Mouse (Mus musculus): ENCODE data around the gene Phldb2. TPM values are rescaled to one million over a fixed set of nuclear protein-coding genes. Genes with fewer than 3 reads are reported as not detected.

The Phldb2 gene
- total and polyA plus RNA-seq, 3 experiments, result 0.55 TPM; not detected in 2

- Histone ChIP-seq H3K36me3 (replicated peaks) (no peaks in the 10 kb centered on the region), H3K4me1 (ENCODE audit: insufficient read depth, low read depth, low read length) (no peaks in the 10 kb centered on the region), H3K4me3 (ENCODE audit: low read depth, low read length) (no peak overlapping the region), H3K27me3 (ENCODE audit: insufficient read depth, low read length) (no peaks in the 10 kb centered on the region), H3K9me3 (replicated peaks) (peaks cover 7% of the 10 kb centered on the region)
- no peak for TF ChIP-seq GATA1 (IDR thresholded peaks at IDR 0.05; ENCODE audit: borderline replicate concordance, low read length)
- TF ChIP-seq CTCF (IDR thresholded peaks at IDR 0.05; ENCODE audit: low read depth, low read length), result no peak
- no peak for TF ChIP-seq POLR2AphosphoS5 (IDR thresholded peaks at IDR 0.05; ENCODE audit: insufficient replicate concordance, low read depth, low read length)
- TF ChIP-seq GATA2 (IDR thresholded peaks at IDR 0.05; ENCODE audit: borderline replicate concordance, low read depth, low read length), result no peak
- TF ChIP-seq TAL1 (conservative IDR thresholded peaks at IDR 0.05; ENCODE audit: low read depth, low read length), result no peak
- DNase-seq (ENCODE audit: low spot score) (no peak), ATAC-seq (ENCODE audit: extremely low read depth, insufficient number of reproducible peaks, low FRiP score, poor library complexity, severe bottlenecking) (no peak)
Observed at GRCm38 (mm10) chr16:45970187-45970586, 16.8 kb upstream of the Phldb2 start.

- H3K9me3 ChIP-seq (replicated peaks), result peaks cover 2% of the 10 kb centered on the region; the same call in 1 of the 2 replicates
- H3K4me1 ChIP-seq (ENCODE audit: insufficient read depth, low read depth, low read length), result no peaks in the 10 kb centered on the region
- no peaks in the 10 kb centered on the region for H3K27me3 ChIP-seq (ENCODE audit: insufficient read depth, low read length)
- H3K36me3 ChIP-seq (replicated peaks), result no peaks in the 10 kb centered on the region
- DNase-seq (ENCODE audit: low spot score) (no peak), ATAC-seq (ENCODE audit: extremely low read depth, insufficient number of reproducible peaks, low FRiP score, poor library complexity, severe bottlenecking) (no peak)
- TF ChIP-seq CTCF (IDR thresholded peaks at IDR 0.05; ENCODE audit: low read depth, low read length) (no peak), GATA2 (IDR thresholded peaks at IDR 0.05; ENCODE audit: borderline replicate concordance, low read depth, low read length) (no peak), POLR2AphosphoS5 (IDR thresholded peaks at IDR 0.05; ENCODE audit: insufficient replicate concordance, low read depth, low read length) (no peak), GATA1 (IDR thresholded peaks at IDR 0.05; ENCODE audit: borderline replicate concordance, low read length) (no peak), TAL1 (conservative IDR thresholded peaks at IDR 0.05; ENCODE audit: low read depth, low read length) (no peak)
- H3K4me3 ChIP-seq (ENCODE audit: low read depth, low read length), result no peak overlapping the region
Observed at GRCm38 (mm10) chr16:45968716-45969115, 15.3 kb upstream of the Phldb2 start.

GRCm38 (mm10) chr16:45967471-45967870, 14.1 kb upstream of the Phldb2 start:
- Histone ChIP-seq H3K27me3 (ENCODE audit: insufficient read depth, low read length) (no peaks in the 10 kb centered on the region), H3K4me1 (ENCODE audit: insufficient read depth, low read depth, low read length) (no peaks in the 10 kb centered on the region), H3K36me3 (replicated peaks) (no peaks in the 10 kb centered on the region), H3K4me3 (ENCODE audit: low read depth, low read length) (no peak overlapping the region), H3K9me3 (replicated peaks) (peaks cover 2% of the 10 kb centered on the region; the same call in 1 of the 2 replicates)
- peak; percentile 4 for DNase-seq (ENCODE audit: low spot score)
- TF ChIP-seq POLR2AphosphoS5 (IDR thresholded peaks at IDR 0.05; ENCODE audit: insufficient replicate concordance, low read depth, low read length), result no peak
- TF ChIP-seq CTCF (IDR thresholded peaks at IDR 0.05; ENCODE audit: low read depth, low read length), result peak; percentile 61
- no peak for TF ChIP-seq GATA1 (IDR thresholded peaks at IDR 0.05; ENCODE audit: borderline replicate concordance, low read length)
- TF ChIP-seq GATA2 (IDR thresholded peaks at IDR 0.05; ENCODE audit: borderline replicate concordance, low read depth, low read length), result no peak
- no peak for TF ChIP-seq TAL1 (conservative IDR thresholded peaks at IDR 0.05; ENCODE audit: low read depth, low read length)
- ATAC-seq (ENCODE audit: extremely low read depth, insufficient number of reproducible peaks, low FRiP score, poor library complexity, severe bottlenecking), result peak; percentile 34; the same call in 1 of the 2 replicates

- DNase-seq (ENCODE audit: low spot score), result no peak
- TF ChIP-seq GATA1 (IDR thresholded peaks at IDR 0.05; ENCODE audit: borderline replicate concordance, low read length), result no peak
- no peak for TF ChIP-seq GATA2 (IDR thresholded peaks at IDR 0.05; ENCODE audit: borderline replicate concordance, low read depth, low read length)
- TF ChIP-seq POLR2AphosphoS5 (IDR thresholded peaks at IDR 0.05; ENCODE audit: insufficient replicate concordance, low read depth, low read length), result no peak
- Histone ChIP-seq H3K4me1 (ENCODE audit: insufficient read depth, low read depth, low read length) (no peaks in the 10 kb centered on the region), H3K9me3 (replicated peaks) (no peaks in the 10 kb centered on the region; the same call in 1 of the 2 replicates), H3K4me3 (ENCODE audit: low read depth, low read length) (no peak overlapping the region), H3K27me3 (ENCODE audit: insufficient read depth, low read length) (no peaks in the 10 kb centered on the region), H3K36me3 (replicated peaks) (no peaks in the 10 kb centered on the region)
- no peak for ATAC-seq (ENCODE audit: extremely low read depth, insufficient number of reproducible peaks, low FRiP score, poor library complexity, severe bottlenecking)
Observed at GRCm38 (mm10) chr16:45966604-45967003, 13.2 kb upstream of the Phldb2 start.

GRCm38 (mm10) chr16:45964777-45965176, 11.4 kb upstream of the Phldb2 start:
- no peak for ATAC-seq (ENCODE audit: extremely low read depth, insufficient number of reproducible peaks, low FRiP score, poor library complexity, severe bottlenecking)

GRCm38 (mm10) chr16:45963837-45964236, 10.4 kb upstream of the Phldb2 start:
- H3K9me3 ChIP-seq (replicated peaks), result 0 out of 2 replicates have a peak, but pooled peaks cover 1% of the 10 kb centered on the region
- H3K4me3 ChIP-seq (ENCODE audit: low read depth, low read length), result no peak overlapping the region
- no peaks in the 10 kb centered on the region for H3K4me1 ChIP-seq (ENCODE audit: insufficient read depth, low read depth, low read length)
- no peaks in the 10 kb centered on the region for H3K27me3 ChIP-seq (ENCODE audit: insufficient read depth, low read length)
- no peaks in the 10 kb centered on the region for H3K36me3 ChIP-seq (replicated peaks)
- ATAC-seq (ENCODE audit: extremely low read depth, insufficient number of reproducible peaks, low FRiP score, poor library complexity, severe bottlenecking) (no peak), DNase-seq (ENCODE audit: low spot score) (no peak)
- no peak for TF ChIP-seq POLR2AphosphoS5 (IDR thresholded peaks at IDR 0.05; ENCODE audit: insufficient replicate concordance, low read depth, low read length)
- TF ChIP-seq CTCF (IDR thresholded peaks at IDR 0.05; ENCODE audit: low read depth, low read length), result no peak
- TF ChIP-seq GATA2 (IDR thresholded peaks at IDR 0.05; ENCODE audit: borderline replicate concordance, low read depth, low read length), result no peak
- no peak for TF ChIP-seq TAL1 (conservative IDR thresholded peaks at IDR 0.05; ENCODE audit: low read depth, low read length)
- TF ChIP-seq GATA1 (IDR thresholded peaks at IDR 0.05; ENCODE audit: borderline replicate concordance, low read length), result no peak

More at GRCm38 (mm10) chr16:45964777-45965176, 11.4 kb upstream of the Phldb2 start:
- no peaks in the 10 kb centered on the region for H3K4me1 ChIP-seq (ENCODE audit: insufficient read depth, low read depth, low read length)
- H3K36me3 ChIP-seq (replicated peaks), result no peaks in the 10 kb centered on the region
- H3K27me3 ChIP-seq (ENCODE audit: insufficient read depth, low read length), result no peaks in the 10 kb centered on the region
- H3K4me3 ChIP-seq (ENCODE audit: low read depth, low read length), result no peak overlapping the region
- TF ChIP-seq GATA2 (IDR thresholded peaks at IDR 0.05; ENCODE audit: borderline replicate concordance, low read depth, low read length), result no peak
- no peak for TF ChIP-seq CTCF (IDR thresholded peaks at IDR 0.05; ENCODE audit: low read depth, low read length)
- TF ChIP-seq GATA1 (IDR thresholded peaks at IDR 0.05; ENCODE audit: borderline replicate concordance, low read length), result no peak
- no peak for TF ChIP-seq TAL1 (conservative IDR thresholded peaks at IDR 0.05; ENCODE audit: low read depth, low read length)
- no peak for TF ChIP-seq POLR2AphosphoS5 (IDR thresholded peaks at IDR 0.05; ENCODE audit: insufficient replicate concordance, low read depth, low read length)
- no peaks in the 10 kb centered on the region for H3K9me3 ChIP-seq (replicated peaks)
- DNase-seq (ENCODE audit: low spot score), result no peak
